Mouse (Mus musculus) bone marrow, adult 2 months (tissue): Measurements from ENCODE around the gene Chn1.

ENCODE experiments used
- CTCF ChIP-seq: fragments of 200-500 bp; IDR thresholded peaks from 2 replicates; pipeline ENCODE4 v1.5.1; 2011; ENCODE audit warnings: low read length, control low read depth; ENCODE audit not compliant: control insufficient read depth, insufficient read depth
- POLR2A ChIP-seq: fragments of 200-500 bp; IDR thresholded peaks from 2 replicates; pipeline ENCODE4 v1.6.1; 2011; ENCODE audit warnings: low read depth, mild to moderate bottlenecking, control low read depth, low read length, borderline replicate concordance; ENCODE audit not compliant: control insufficient read depth

- no peak for TF ChIP-seq CTCF
- no peak for TF ChIP-seq POLR2A
These were observed 33.9 kb downstream of the Chn1 start for GRCm38 (mm10) chr2:73741286-73741685.
